Mouse (Mus musculus) T-helper 17 cell (primary cell): ENCODE measurements at regions not wholly inside any gene's neighbourhood (a gene's known extent, or its start where the extent isn't known, plus 50 kb on each side); places are given as distances from the start of the nearest gene placed in this dataset.

Source experiments
- in situ Hi-C, 2 experiments: fragments of 300-600 bp; cut with MboI, MseI; formaldehyde crosslinking; loops; 1 replicate in 1 of 2; 2 replicates in 1 of 2; pipeline ENCODE4 v1.15.1; 2025; ENCODE audit warnings: high pct_unique_total_duplicates in 2 of 2

DNA sequence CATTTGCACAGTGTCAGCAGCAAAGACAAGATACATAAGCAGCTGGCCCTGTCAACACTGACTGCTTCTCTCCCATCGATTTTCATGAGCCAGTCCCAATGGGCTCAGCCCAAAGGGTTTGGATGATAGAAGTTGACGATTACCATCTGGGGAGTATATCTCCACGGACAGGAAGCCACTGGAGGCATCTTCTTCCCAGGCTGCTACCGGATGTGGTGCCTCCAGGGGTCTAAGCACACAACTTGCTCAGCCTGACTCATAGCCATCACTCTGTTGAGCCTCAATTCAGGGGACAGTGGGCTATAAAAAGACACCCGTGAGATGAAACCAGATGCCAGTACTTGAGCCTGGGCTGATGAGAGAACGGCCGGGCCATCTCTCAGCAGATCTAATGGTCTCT is 71.1 kb upstream of the Hif1a start:
- in situ Hi-C loops = no loop called here

GRCm38 (mm10) chr12:73830551-73831203 is 70.5 kb upstream of the Hif1a start:
- in situ Hi-C loops = no loop called here

DNA sequence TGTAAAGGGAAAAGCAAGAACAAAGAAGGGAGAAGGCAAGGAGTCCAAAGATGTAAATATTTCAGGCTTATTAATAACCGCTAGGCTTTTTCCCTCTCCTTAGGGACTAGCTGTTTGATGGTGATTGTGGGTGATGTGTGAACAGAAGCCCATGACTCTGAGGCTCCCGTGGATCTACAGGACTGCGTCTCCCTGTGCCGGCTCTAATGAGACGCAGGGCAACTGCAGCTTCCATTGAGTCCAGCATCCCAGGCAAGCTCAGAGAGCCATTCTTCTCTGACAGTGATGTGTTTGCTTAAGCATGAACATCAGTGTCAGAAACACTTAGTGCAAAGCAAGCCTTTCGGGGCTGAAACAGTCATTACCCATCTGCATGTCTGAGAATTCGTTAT is 70.0 kb upstream of the Hif1a start:
- in situ Hi-C loops = no loop called here

DNA sequence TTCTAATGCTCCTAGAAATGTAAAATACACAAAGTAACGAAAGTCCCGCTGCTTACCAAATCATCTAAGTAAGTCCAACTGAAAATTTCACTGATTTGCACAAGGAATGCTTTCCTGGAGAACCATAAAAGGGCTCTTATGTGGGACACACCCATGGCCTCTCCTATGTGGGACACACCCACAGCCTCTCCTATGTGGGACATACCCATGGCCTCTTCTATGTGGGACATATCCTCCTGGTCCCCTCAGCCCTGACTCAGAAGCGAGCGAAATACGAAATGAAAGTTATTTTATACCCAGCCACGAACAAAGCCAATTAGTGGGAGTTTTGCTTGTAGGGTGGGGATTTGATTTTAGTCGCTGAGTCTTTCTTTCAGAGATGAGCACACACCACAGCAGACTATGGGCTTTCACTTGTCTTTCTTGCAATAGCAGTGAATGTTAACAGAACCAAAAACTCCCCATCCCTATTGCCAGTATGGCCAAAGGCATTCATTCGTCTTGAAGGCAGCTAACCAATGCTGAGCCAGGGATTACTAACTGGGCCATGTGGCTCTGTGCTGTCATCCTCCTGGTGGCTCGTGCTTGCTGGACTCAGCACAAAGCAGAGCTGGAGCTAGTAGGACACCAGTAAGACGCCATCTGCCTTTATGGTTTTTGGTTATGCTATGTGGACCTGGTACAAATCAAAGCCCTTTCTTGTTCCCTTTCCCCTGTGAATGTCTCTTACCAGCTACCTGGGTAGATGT is 69.4 kb upstream of the Hif1a start:
- in situ Hi-C loops = no loop called here

DNA sequence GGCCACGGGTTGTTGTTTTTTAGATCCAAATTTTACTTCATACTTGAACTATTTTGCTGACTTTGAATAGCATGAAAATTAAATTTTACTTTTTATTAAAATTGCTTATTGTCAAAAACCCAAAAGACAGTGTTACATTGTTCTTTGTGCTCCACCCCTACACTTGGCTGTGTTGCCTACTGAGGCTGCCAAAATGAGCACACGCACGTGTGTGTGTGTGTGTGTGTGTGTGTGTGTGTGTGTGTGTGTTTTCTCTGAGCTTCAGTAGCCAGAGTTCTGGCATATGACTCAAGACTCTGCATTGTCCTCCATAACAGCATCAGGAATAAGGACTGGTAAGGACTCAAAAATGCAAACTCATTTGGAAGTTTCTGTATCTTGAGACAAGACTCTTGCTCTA is 68.4 kb upstream of the Hif1a start:
- in situ Hi-C loops = no loop called here

DNA sequence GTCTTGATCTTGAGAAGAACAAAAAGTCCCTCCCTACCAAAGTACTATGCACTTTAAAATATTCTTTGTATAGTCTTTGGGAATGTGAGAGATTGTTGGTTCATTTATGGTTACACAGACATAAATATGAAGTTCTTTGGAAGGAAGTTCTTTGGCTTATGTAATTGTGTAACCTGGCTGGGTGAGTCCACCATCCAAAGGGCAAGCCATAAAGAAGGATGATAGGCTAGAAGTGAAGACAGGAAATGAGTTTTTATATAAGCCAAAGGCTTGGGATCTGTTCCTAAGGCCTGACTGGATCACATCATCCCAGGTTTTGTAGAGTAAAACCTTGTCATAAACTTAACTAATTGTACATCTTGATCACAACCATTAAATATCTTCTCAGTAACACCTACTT is 65.0 kb upstream of the Hif1a start:
- in situ Hi-C loops = loop anchor here (5.0 kb wide), 2 partner anchors 54 to 124 kb away; no protein-coding TSS in a partner anchor

DNA sequence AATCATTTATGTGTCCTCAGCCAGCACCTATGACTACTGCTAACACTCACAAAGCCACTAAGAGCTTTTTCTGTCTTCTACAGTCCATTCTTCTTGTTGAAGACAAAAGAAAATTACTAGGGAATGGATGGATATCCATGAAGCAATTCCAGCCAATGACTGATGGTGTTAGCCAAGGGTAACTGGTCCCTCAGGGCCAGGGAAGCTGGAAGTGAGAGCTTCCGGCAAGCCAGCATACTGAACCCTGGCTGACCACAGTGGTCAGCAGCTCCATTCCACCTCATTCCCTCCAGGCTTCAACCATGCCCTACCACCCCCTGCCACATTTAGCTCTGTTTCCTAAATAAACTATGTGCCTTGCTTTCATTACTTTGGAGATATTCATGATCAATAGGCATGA is 64.1 kb upstream of the Hif1a start:
- in situ Hi-C loops = loop anchor here (5.0 kb wide), 2 partner anchors 55 to 125 kb away; no protein-coding TSS in a partner anchor

- in situ Hi-C loops = loop anchor here (5.0 kb wide), 2 partner anchors 56 to 126 kb away; no protein-coding TSS in a partner anchor
Observed at GRCm38 (mm10) chr12:73837921-73838320, 63.3 kb upstream of the Hif1a start.

DNA sequence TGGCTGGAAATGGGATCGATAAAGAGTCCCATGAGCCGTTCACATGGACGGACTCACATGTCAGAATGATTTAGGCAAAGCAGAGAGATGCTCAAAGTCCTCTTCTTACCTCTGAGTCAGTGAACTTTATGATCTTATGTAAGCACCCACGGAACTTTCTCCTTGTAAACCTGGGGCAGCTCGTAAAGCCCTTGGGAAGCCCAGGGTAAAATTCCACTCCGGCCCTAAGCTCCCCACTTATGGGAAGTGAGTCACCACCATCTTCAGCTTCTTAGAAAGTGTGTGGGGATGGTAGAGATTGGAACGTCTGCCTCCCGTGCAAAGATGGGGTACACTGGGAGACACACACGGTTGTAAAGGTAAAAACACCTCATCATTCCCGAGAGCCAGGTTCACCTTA is 62.8 kb upstream of the Hif1a start:
- in situ Hi-C loops = loop anchor here (5.0 kb wide), 2 partner anchors 56 to 126 kb away; no protein-coding TSS in a partner anchor

DNA sequence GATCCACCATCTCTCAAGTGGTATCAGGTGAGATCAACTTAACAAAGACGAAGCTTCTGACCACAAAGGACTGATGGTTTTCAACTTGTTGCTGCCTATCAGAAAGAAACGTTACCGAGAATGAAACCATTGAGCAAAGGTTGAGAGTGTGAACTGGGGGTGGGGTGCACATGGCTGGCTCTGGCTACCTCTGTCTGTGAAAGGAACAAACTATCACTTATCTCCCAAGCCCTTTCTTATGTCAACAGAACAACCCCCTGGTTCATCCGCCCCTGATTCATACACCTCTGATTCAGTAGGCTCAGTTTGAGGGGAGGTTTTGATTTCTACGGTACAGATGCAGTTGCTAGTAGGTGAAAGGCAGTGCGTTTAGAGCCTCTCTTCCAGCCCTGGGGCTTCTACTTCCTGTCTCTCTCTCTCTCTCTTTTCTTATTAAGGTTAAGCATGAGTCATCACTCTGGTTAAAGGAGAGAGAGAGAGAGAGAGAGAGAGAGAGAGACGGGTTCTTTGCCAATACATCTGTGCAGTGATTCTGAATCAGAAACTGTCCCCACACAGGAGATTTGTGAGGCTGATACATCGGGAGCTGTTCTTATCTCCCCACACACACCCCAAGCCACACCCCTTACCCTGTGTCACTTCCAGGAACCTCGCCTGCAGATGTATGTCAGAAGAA is 59.0 kb upstream of the Hif1a start:
- in situ Hi-C loops = loop anchor here (5.0 to 10.0 kb wide), 2 partner anchors 40 to 63 kb away; partner anchors contain the start of gene Hif1a (in 1 of the 2)

GRCm38 (mm10) chr12:73844782-73845181 is 56.4 kb upstream of the Hif1a start:
- in situ Hi-C loops = loop anchor here (5.0 to 10.0 kb wide), 2 partner anchors 38 to 60 kb away; partner anchors contain the start of gene Hif1a (in 1 of the 2)

- in situ Hi-C loops = loop anchor here in 1 of 2 experiments (10.0 kb wide), 1 partner anchor 58 kb away; the partner anchor contains the start of gene Hif1a
Observed at GRCm38 (mm10) chr12:73846672-73847071, 54.5 kb upstream of the Hif1a start.

DNA sequence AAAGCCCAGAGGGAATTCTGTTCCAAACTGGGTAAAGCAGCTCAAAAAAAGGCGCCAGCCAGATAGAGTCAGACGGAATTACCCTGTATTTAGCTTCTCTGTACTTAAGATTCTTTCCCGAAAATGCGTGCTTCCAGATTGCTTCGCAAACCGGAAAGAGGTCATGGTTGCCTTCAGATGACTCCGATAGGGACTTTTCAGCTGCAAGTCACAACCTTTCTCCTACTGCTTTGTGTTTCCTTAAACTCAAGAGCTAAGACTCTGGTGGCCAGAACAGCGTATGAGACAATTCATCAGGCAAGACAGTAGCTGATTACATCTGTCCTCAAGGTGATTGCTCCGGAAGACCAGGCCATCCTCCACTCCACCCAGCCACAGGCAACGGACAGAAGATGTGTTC is 53.8 kb upstream of the Hif1a start:
- in situ Hi-C loops = loop anchor here in 1 of 2 experiments (10.0 kb wide), 1 partner anchor 57 kb away; the partner anchor contains the start of gene Hif1a

- in situ Hi-C loops = loop anchor here (5.0 to 25.0 kb wide), 2 partner anchors 54 to 1036 kb away; no protein-coding TSS in a partner anchor
Observed at GRCm38 (mm10) chr12:73850831-73851230, 50.3 kb upstream of the Hif1a start.
